Mouse (Mus musculus): ENCODE results near the gene Vkorc1l1. TPM values are rescaled to one million over a fixed set of nuclear protein-coding genes. Genes with fewer than 3 reads are reported as not detected.

Gene Vkorc1l1
- total RNA-seq, 2 experiments from 2014 or later, result 18.5 to 19.9 TPM

- intact Hi-C loops (cut with DNase I), result no loop called here
- no peak for DNase-seq
Measured at GRCm38 (mm10) chr5:130031410-130032390, 89.9 kb downstream of the Vkorc1l1 start.

- intact Hi-C loops (cut with DNase I), result no loop called here
- no peak for DNase-seq
Measured at GRCm38 (mm10) chr5:130033869-130034268, 92.1 kb downstream of the Vkorc1l1 start.

Other genes with a start within 250 kb of the Vkorc1l1 start
- not detected for gene Sept14, start 233.5 kb upstream of the Vkorc1l1 start, total RNA-seq (2021)
- gene Mrps17, start 226.5 kb upstream of the Vkorc1l1 start, total RNA-seq (2021), result 10 to 100 TPM; 88.6 to 91.5 TPM
- gene Nipsnap2, start 216.9 kb upstream of the Vkorc1l1 start, total RNA-seq (2021), result 100 to 1,000 TPM; 591 to 619 TPM
- 10 to 100 TPM; 12.4 to 15.9 TPM for gene Psph, start 154.5 kb upstream of the Vkorc1l1 start, total RNA-seq (2021)
- 10 to 100 TPM; 15.2 to 15.6 TPM for gene Sumf2, start 95.0 kb upstream of the Vkorc1l1 start, total RNA-seq (2021)
- gene Chchd2, start 54.5 kb upstream of the Vkorc1l1 start, total RNA-seq (2021), result 100 to 1,000 TPM; 922 to 943 TPM
- gene Zbed5, start 46.2 kb upstream of the Vkorc1l1 start, total RNA-seq (2021), result under 1 TPM; 0.89 to 0.97 TPM
- 1 to 10 TPM; 3.2 to 5.7 TPM for gene Phkg1, start 43.4 kb upstream of the Vkorc1l1 start, total RNA-seq (2021)
- under 1 TPM; 0.48 to 0.82 TPM for gene Nupr1l, start 33.4 kb upstream of the Vkorc1l1 start, total RNA-seq (2021)
- gene Gusb, start 61.1 kb downstream of the Vkorc1l1 start, total RNA-seq (2021), result 10 to 100 TPM; 24.5 to 25.4 TPM
- gene Asl, start 87.3 kb downstream of the Vkorc1l1 start, total RNA-seq (2021), result 10 to 100 TPM in 1 of 2 experiments, 1 to 10 TPM in 1; 9.6 to 10.0 TPM
- 10 to 100 TPM; 14.9 to 15.1 TPM for gene Crcp, start 87.3 kb downstream of the Vkorc1l1 start, total RNA-seq (2021)
- 10 to 100 TPM; 22.5 to 24.8 TPM for gene Tpst1, start 131.4 kb downstream of the Vkorc1l1 start, total RNA-seq (2021)
- 1 to 10 TPM; 2.5 to 3.9 TPM for gene Kctd7, start 202.9 kb downstream of the Vkorc1l1 start, total RNA-seq (2021)
- 10 to 100 TPM; 20.3 to 20.7 TPM for gene Rabgef1, start 229.8 kb downstream of the Vkorc1l1 start, total RNA-seq (2021)

All from heart, postnatal 10 days (tissue).